Mouse (Mus musculus): ENCODE data around the gene Atp13a3.
A peak's percentile ranks its signal among the peaks of the same experiment; 100 is the strongest.
"Not testable (repeated sequence)": the region's sequence is repeated elsewhere in the genome, so short reads cannot be mapped to it uniquely, and the experiment has no call there.

Atp13a3 gene

DNA sequence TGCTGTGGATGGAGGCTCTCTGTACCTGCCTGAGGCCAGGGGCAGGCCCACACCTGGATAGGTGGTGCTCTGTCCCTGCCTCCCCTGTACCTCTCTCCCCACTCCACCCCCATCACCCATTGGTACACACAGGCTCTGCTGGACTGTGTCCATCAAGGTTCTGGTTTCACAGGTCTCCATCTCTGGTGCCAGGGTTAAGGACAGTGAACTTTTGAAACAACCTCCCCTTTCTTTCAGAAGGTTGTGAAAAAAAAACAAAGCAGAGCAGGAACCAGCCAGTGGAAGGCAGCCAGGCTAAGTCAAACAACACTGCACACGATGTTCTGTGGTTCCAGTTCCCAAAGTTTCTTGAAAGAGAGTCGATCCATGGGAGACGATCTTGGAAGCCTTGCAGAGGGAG is 6.9 kb upstream of the Atp13a3 start:
- DNase-seq (ENCODE audit: low spot score): no peak

DNA sequence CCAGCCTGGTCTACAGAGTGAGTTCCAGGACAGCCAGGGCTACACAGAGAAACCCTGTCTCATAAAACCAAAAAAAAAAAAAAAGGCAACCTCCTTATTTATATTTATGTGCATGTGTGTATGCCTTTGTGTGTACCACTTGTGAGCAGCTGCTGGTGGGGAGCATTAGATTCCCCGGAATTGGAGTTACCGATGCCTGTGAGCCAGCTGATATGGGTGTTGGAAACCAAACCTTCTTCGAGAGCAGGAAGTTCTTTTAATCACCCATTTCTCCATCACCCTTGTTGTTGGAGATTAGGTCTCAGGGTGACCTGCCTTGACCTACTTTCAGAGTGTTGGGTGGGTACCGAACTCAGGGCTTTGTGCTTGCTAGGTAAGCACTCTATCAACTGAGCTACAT is 5.1 kb upstream of the Atp13a3 start:
- DNase-seq (ENCODE audit: low spot score): no peak

DNA sequence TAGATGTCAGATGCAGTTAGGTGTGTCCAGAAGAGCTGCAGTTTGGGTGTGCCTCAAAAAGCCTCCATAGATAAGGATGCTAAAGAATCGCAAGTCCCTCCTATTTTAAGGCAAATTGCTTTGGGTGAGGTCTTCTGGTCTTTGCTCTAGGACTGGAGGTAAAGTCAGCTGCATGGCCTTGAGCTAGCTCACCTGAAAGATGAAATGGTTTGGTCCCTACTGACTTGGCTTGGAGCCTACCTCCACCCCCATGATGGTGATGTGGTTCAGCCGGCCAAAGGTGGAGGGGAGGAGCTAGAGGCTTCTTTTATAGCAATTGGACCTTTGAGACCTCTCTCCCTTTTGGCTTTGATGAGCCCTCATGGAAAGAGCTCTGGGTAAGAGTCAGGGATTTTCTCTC is 1.7 kb upstream of the Atp13a3 start:
- no peak for DNase-seq (ENCODE audit: low spot score)

- DNase-seq (ENCODE audit: low spot score): no peak
Measured at GRCm38 (mm10) chr16:30403528-30403927, 2.2 kb downstream of the Atp13a3 start.

DNA sequence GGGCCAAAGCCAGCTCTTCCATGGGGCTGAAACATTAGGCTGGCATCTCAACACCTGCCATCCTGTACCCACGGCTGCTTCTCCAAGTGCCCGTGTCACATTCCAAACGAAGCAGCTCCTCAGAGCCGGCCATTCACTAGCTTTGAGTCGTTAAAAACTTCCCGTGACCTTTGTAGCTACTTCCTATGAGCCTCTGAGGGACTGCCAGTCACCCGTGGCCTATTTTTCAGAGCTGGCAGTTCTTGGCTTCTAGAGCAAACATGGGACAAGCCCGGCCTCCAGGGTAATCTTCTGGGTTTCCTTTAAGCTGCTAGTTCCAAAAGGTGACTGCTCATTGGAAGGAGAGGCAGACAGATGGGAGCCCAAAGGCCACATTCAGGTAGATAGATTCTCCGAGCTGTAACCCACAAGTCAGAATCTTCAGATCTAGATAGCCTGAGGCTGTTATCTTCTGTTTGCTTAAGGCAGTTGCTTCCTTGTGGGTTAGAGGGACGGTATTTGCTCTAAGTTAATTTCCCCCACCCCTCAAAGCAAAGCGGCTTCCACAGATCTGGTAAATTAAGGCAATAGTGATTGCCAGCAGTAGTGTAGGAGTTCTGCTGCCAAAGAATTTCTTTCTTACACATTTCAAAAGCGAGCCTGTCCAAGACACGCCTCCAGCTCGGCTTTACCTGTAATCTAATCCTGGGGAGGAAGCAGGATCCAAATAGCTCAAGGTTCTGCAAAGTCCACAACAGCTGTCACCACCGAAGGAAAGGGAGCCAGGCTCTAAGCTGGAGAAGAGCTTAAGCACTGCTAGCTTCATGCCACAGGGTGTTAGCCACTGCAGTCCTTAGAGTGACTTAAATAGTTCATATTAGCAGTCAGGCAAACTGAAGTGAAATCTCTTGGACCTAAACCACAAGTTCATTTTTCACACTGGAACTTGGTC is 8.4 kb downstream of the Atp13a3 start:
- peak; percentile 27 for DNase-seq (ENCODE audit: low spot score)

DNA sequence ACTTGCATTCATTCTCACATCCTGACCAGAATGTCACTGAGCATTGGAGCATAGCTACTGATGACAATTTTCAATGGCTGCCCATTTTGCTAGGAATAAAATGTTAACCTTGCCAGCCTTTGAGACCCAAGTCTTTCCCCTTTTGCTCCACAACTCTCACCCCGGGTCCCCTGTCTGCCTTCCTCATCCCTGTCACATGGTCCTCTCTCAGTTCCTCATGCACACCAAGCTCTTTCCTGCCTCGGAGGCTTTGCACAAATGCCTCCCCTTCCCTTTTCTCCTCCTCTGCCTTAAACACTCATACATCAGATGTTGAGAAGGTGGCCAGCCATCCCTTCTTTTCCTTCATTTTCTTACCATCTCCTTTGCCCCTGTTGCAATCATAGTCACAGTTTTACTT is 10.6 kb downstream of the Atp13a3 start:
- no peak for DNase-seq (ENCODE audit: low spot score)

DNA sequence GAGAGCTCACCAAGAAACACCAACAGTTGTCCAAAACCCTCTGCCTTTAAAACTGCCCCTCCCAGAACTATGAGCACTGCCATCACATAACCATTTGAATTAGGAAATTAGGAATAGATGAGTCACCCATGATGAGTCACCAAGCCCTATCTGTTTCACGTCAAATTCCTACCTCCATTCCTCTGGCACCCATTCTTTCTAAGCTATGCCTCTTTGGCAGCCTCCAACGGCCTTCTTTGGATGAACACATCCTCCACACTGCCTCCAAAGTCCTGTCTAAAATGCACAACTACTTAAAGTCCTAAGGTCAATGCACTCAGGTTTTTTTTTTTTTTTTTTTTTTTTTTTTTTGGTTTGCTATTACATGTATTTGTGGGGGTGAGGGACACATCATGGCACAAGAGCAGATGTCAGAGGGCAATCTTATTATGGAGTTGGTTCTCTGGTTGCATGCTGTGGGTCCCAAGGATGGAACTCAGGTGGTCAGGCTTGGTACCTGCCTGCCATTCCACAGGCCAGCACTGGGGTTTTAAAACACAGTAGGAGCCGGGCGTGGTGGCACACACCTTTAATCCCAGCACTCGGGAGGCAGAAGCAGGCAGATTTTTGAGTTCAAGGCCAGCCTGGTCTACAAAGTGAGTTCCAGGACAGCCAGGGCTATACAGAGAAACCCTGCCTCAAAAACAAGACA is 15.0 kb downstream of the Atp13a3 start:
- DNase-seq (ENCODE audit: low spot score): no peak

DNA sequence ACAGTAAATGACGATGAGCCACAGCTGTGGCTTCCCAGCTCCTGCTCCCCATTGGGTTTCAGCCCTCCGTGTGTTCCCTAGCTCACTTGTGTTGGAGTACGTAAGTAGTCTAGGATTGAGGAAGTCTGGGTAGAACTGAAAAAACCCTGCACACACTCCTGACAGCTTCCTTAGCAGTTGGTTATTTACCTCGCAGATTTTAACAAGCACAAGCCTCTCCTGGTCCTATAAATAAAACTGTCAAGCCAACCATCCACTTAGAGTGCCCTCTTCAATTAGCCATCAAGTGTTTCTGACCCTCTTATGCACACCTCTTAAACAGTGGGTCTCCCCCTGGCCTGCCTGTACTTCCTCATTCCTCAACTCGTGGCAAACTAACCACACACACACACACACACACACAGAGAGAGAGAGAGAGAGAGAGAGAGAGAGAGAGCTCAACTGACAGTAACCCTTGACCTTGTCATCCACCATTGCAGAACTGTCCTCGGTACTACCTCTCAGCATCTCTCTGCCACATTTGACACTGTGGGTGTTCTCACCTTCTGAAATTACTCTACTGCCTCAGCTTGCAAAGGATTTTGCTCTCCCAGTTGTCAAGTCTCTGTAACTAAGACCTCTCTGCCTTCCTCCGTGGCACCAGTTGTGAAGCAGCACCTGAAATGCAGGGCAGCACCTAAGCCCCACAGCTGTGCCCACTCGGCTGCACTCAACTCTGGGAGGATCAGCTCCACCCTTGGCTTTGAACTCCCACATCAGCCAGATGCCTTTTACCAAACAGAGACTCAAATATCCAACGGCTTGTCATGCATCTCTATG is 15.7 kb downstream of the Atp13a3 start:
- DNase-seq (ENCODE audit: low spot score): no peak

GRCm38 (mm10) chr16:30389210-30389684 is 16.5 kb downstream of the Atp13a3 start:
- peak; percentile 68 for DNase-seq (ENCODE audit: low spot score)

DNA sequence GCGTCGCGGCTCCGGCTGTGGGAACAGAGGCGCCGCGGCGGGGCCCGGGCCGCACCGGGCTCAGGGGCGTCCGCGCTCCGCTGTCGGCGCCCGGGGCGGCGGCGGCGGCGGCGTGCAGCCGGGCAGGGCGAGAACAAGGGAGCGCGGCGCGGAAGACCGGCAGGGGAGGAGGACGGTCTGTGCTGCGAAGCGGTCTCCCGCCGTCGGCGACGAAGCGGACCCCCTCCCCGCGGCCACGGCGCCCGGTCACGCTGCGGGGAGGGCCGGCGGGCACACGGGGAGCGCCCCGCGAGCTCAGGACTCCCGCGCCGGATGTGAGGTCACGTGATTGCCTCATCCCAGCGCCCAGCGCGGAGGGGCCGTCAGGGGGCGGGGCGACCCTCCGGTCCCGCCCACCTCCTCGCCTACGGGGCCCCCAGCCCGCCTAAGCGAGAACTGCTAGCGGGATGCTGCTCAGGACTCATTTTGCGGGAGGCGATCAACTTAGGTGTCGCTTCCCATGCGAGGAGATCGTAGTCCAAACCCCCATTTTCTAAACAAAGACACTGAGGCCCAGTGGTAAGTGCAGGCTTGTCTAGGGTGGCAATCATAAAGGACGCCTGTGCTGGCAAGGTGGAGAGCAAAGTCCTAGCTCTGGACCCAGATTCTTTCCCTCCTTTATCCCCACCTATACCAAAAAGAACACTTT is 17.1 kb downstream of the Atp13a3 start:
- peak; percentile 95 for DNase-seq (ENCODE audit: low spot score)

GRCm38 (mm10) chr16:30387871-30388460 is 17.8 kb downstream of the Atp13a3 start:
- peak; percentile 47 for DNase-seq (ENCODE audit: low spot score)

GRCm38 (mm10) chr16:30386911-30387439 is 18.8 kb downstream of the Atp13a3 start:
- no peak for DNase-seq (ENCODE audit: low spot score)

DNA sequence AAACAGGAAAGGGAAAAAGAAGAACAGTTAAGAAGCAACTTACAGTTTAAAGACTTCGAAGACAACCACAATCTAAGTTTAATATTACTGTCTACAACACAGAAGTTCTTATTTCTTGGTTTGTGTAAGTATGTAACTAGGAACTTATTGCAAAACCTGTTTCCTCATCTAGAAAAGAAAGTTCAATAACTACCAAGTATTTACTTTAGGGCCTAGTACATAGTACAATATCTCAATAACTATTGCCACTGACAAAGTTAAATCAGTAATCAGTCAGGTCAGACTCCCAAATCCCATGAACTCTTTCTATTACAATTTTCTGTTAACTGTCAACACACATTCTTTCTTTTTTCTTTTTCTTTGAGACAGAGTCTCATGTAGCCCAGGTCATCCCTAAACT is 20.2 kb downstream of the Atp13a3 start:
- DNase-seq (ENCODE audit: low spot score): no peak

DNA sequence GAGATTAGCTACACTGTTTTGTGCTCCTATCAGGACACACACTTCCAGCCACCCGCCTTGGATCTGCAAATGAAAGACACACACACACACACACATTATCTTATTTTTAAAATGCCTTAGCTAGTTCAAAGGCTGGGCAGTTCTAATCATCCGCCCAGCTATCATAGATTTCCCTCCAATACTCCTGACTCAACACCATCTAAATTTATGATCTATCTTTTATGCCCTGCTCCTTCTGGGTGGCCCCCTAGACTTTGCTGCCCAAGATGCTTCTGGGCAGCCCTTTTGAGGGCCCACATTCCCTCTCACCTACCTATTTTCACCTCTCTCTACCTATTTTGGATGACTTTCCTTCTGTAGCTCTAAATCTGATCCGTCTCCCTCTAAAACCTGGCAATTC is 29.5 kb downstream of the Atp13a3 start:
- no peak for DNase-seq (ENCODE audit: low spot score)

- DNase-seq (ENCODE audit: low spot score): no peak
Measured at GRCm38 (mm10) chr16:30374927-30375326, 30.8 kb downstream of the Atp13a3 start.

DNA sequence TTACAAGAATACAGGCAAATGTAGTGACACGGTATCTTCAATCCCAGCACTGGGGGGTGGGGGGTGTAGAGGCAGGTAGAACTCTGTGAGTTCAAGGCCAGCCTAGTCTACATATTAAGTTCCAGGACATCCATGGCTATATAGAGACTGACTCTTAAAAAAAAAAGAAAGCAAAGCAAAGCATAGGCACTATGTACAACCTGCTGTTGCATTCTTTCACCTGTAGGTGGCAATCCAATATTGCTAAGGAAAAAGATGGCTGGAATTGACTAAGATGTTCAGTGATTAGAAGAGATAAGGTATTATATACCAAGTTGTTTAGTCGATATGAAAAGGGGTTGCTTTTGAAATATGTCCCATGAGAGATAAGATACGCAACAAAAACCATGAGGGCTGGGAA is 31.5 kb downstream of the Atp13a3 start:
- peak; percentile 78 for DNase-seq (ENCODE audit: low spot score)

DNA sequence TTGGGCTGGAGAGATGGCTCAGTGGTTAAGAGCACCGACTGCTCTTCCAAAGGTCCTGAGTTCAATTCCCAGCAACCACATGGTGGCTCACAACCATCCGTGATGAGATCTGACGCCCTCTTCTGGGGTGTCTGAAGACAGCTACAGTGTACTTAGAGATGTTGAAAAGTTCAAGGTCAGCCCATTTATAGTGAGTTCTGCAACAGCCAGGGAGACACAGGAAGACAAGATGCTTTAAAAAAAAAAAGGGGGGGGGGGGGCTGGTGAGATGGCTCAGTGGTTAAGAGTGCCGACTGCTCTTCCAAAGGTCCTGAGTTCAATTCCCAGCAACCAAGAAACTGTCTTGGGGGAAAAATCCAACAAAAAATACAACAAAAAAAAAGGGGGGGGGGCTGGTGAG is 32.5 kb downstream of the Atp13a3 start:
- not testable (repeated sequence) for DNase-seq (ENCODE audit: low spot score)

DNA sequence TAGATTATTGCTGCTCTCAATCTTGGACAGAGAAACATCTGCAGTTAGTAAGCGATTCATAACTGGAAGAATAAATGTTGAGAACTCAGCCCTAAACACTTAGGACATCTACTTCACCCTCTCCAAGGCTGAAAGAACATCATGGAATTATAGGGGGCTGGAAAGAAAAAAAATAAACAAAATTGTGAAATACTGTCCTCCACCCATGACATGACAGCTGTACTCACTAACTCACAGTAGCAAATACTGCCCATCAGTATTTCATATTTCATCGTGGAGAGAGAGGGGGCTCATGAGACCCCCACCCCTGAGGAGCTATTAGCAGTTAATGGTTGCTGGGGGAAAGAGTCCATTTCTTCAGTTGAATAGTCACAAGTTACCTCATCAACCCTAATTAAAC is 38.4 kb downstream of the Atp13a3 start:
- no peak for DNase-seq (ENCODE audit: low spot score)

- no peak for DNase-seq (ENCODE audit: low spot score)
Measured at GRCm38 (mm10) chr16:30364604-30365003, 41.2 kb downstream of the Atp13a3 start.

- no peak for DNase-seq (ENCODE audit: low spot score)
Measured at GRCm38 (mm10) chr16:30362528-30362927, 43.2 kb downstream of the Atp13a3 start.

- DNase-seq (ENCODE audit: low spot score): not testable (repeated sequence)
Measured at GRCm38 (mm10) chr16:30353489-30353888, 52.3 kb downstream of the Atp13a3 start.

All from embryo, embryonic 10.5 days (tissue).